Mouse (Mus musculus): ENCODE results near the gene Zcchc7.

DNA sequence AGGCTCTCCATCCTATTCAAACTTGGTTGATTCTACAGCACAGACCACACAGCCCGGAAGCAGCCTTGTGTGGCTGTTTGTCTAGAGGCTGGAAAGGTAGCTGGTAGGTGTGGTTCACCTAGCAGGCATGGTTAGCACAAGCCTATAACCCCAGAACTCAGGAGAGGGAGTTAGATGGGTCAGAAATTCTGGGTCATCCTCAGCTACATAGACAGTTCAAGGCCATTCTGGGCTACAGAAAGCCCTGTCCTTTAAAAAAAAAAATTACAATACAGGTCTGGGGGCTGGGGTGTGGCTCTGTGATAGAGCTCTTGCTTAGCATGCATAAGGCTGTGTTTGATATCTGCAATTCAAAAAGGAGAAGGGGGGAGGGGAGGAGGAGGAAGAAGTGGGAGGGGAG, 192.6 kb downstream of the Zcchc7 start:
- no peak for TF ChIP-seq CTCF (IDR thresholded peaks at IDR 0.05 in 2 of 3, conservative IDR thresholded peaks at IDR 0.05 in 1 of 3; ENCODE audit: control insufficient read depth in 1 of 3, insufficient read depth in 1 of 3, low read depth in 2 of 3, low read length in 3 of 3, poor library complexity in 1 of 3, severe bottlenecking in 1 of 3)
- no peak for TF ChIP-seq EP300 (IDR thresholded peaks at IDR 0.05; ENCODE audit: low read depth in 1 of 2, low read length in 2 of 2)
- no peak for TF ChIP-seq POLR2AphosphoS5 (IDR thresholded peaks at IDR 0.05; ENCODE audit: borderline replicate concordance, low read depth, low read length)
- TF ChIP-seq ETS1 (IDR thresholded peaks at IDR 0.05; ENCODE audit: low read depth, low read length), result no peak
- no peak for TF ChIP-seq ELF1 (IDR thresholded peaks at IDR 0.05; ENCODE audit: low read depth, low read length)
- no peak for TF ChIP-seq RCOR1 (IDR thresholded peaks at IDR 0.05; ENCODE audit: low read depth, low read length)
- TF ChIP-seq POLR2A (IDR thresholded peaks at IDR 0.05; ENCODE audit: control insufficient read depth in 1 of 2, insufficient read depth in 1 of 2, low read depth in 1 of 2, low read length in 2 of 2, poor library complexity in 1 of 2), result no peak
- no peak for TF ChIP-seq HCFC1 (IDR thresholded peaks at IDR 0.05; ENCODE audit: low read depth, low read length)
- no peak for TF ChIP-seq USF2 (IDR thresholded peaks at IDR 0.05; ENCODE audit: borderline replicate concordance in 1 of 2, insufficient read depth in 1 of 2, low read depth in 1 of 2, low read length in 2 of 2)
- TF ChIP-seq RAD21 (IDR thresholded peaks at IDR 0.05; ENCODE audit: low read depth, low read length), result no peak

Measured in MEL (cell line).